Comparison of ENCODE assay signal across 23 mouse cellular contexts in genomic region chr5:115980537-115980936, GRCm38 (mm10). TPM values are rescaled to one million over a fixed set of nuclear protein-coding genes. Genes with fewer than 3 reads are reported as not detected.
DNase-seq lines count a peak whose midpoint lies in the region; ATAC-seq and TF ChIP-seq lines count a peak whose summit lies in the region.
"Had no signal": no experiment of that assay in that cellular context is flagged by ENCODE, and none has a peak within 500 bp of the region (broad histone marks: within the 10 kb centered on the region; RNA-seq: fewer than 3 reads in every experiment).

No protein-coding gene starts in this region.

- H3K27ac ChIP-seq in heart, embryonic 11.5 days (ENCODE audit: low read depth, low read length), result no peak overlapping the region
- peak overlapping the region; percentile 39; the same call in 1 of the 2 replicates for H3K27ac ChIP-seq in kidney, postnatal 0 days
- H3K27ac ChIP-seq in limb, embryonic 10.5 days, result 0 out of 2 replicates have a peak overlapping the region, but pooled peaks have one; percentile 1
- no peak overlapping the region for H3K27ac ChIP-seq in neural tube, embryonic 15.5 days (replicated peaks)
- H3K27ac ChIP-seq: embryonic facial prominence, embryonic 15.5 days; forebrain, embryonic 10.5 days; hindbrain, embryonic 15.5 days; left cerebral cortex, adult 2 months; liver, embryonic 13.5 days; neural tube, embryonic 13.5 days had no signal

- WGBS in heart, embryonic 11.5 days (ENCODE audit: insufficient replicate concordance), result 90% methylated on average over 9 of the region's 9 CpGs
- WGBS in kidney, postnatal 0 days, result 66% methylated on average over 9 of the region's 9 CpGs
- 93% methylated on average over 9 of the region's 9 CpGs for WGBS in limb, embryonic 10.5 days
- 90% methylated on average over 9 of the region's 9 CpGs for WGBS in neural tube, embryonic 15.5 days

- H3K9me3 ChIP-seq in heart, embryonic 11.5 days (replicated peaks; ENCODE audit: control insufficient read depth, low read length), result no peaks in the 10 kb centered on the region
- no peaks in the 10 kb centered on the region for H3K9me3 ChIP-seq in kidney, postnatal 0 days (replicated peaks; ENCODE audit: low read length)
- H3K9me3 ChIP-seq in limb, embryonic 10.5 days (replicated peaks), result no peaks in the 10 kb centered on the region
- no peaks in the 10 kb centered on the region for H3K9me3 ChIP-seq in neural tube, embryonic 15.5 days (replicated peaks)
- H3K9me3 ChIP-seq: embryonic facial prominence, embryonic 15.5 days; forebrain, embryonic 10.5 days; hindbrain, embryonic 15.5 days; liver, embryonic 13.5 days; neural tube, embryonic 13.5 days had no signal

- H3K9ac ChIP-seq in heart, embryonic 11.5 days (ENCODE audit: low read depth, low read length), result no peak overlapping the region
- H3K9ac ChIP-seq in kidney, postnatal 0 days (ENCODE audit: low read depth, low read length), result no peak overlapping the region
- H3K9ac ChIP-seq in neural tube, embryonic 15.5 days (replicated peaks), result no peak overlapping the region
- H3K9ac ChIP-seq: embryonic facial prominence, embryonic 15.5 days; forebrain, postnatal 0 days; hindbrain, embryonic 15.5 days; liver, embryonic 13.5 days; neural tube, embryonic 13.5 days had no signal

- no peak for TF ChIP-seq CTCF in kidney, postnatal 0 days (IDR thresholded peaks at IDR 0.05; ENCODE audit: low read depth)

- no peak overlapping the region for H3K4me2 ChIP-seq in heart, embryonic 11.5 days
- H3K4me2 ChIP-seq in kidney, postnatal 0 days (ENCODE audit: low read length), result no peak overlapping the region
- H3K4me2 ChIP-seq in neural tube, embryonic 15.5 days, result no peak overlapping the region
- H3K4me2 ChIP-seq: embryonic facial prominence, embryonic 15.5 days; hindbrain, embryonic 15.5 days; liver, embryonic 13.5 days; neural tube, embryonic 13.5 days had no signal

- no peaks in the 10 kb centered on the region for H3K27me3 ChIP-seq in heart, embryonic 11.5 days (ENCODE audit: control insufficient read depth, insufficient read depth, low read length)
- no peaks in the 10 kb centered on the region for H3K27me3 ChIP-seq in kidney, postnatal 0 days (ENCODE audit: insufficient read depth, low read length)
- H3K27me3 ChIP-seq in limb, embryonic 10.5 days (ENCODE audit: low read depth, poor library complexity, severe bottlenecking), result no peaks in the 10 kb centered on the region
- no peaks in the 10 kb centered on the region for H3K27me3 ChIP-seq in neural tube, embryonic 15.5 days (replicated peaks)
- H3K27me3 ChIP-seq: CH12.LX; embryonic facial prominence, embryonic 15.5 days; hindbrain, embryonic 15.5 days; liver, embryonic 13.5 days; neural tube, embryonic 13.5 days had no signal

- H3K4me1 ChIP-seq in heart, embryonic 11.5 days (ENCODE audit: control insufficient read depth, insufficient read depth, low read length), result peaks cover 3% of the 10 kb centered on the region; the same call in 1 of the 2 replicates
- H3K4me1 ChIP-seq in kidney, postnatal 0 days (replicated peaks; ENCODE audit: insufficient read depth, low read length), result peaks cover 23% of the 10 kb centered on the region
- H3K4me1 ChIP-seq in limb, embryonic 10.5 days, result peaks cover 18% of the 10 kb centered on the region
- peaks cover 11% of the 10 kb centered on the region; the same call in 1 of the 2 replicates for H3K4me1 ChIP-seq in neural tube, embryonic 15.5 days
- H3K4me1 ChIP-seq: embryonic facial prominence, embryonic 15.5 days had no signal

- H3K36me3 ChIP-seq in heart, embryonic 11.5 days (ENCODE audit: control insufficient read depth, insufficient read depth, low read length), result peaks cover 11% of the 10 kb centered on the region; the same call in 1 of the 2 replicates
- H3K36me3 ChIP-seq in kidney, postnatal 0 days (ENCODE audit: insufficient read depth, low read length), result 0 out of 2 replicates have a peak, but pooled peaks cover 3% of the 10 kb centered on the region
- peaks cover 83% of the 10 kb centered on the region for H3K36me3 ChIP-seq in limb, embryonic 10.5 days
- H3K36me3 ChIP-seq in neural tube, embryonic 15.5 days, result peaks cover 7% of the 10 kb centered on the region; the same call in 1 of the 2 replicates
- H3K36me3 ChIP-seq: embryonic facial prominence, embryonic 15.5 days had no signal

- no peak overlapping the region for H3K4me3 ChIP-seq in heart, embryonic 11.5 days (ENCODE audit: low read depth, low read length)
- no peak overlapping the region for H3K4me3 ChIP-seq in kidney, postnatal 0 days (replicated peaks; ENCODE audit: low read depth, low read length)
- no peak overlapping the region for H3K4me3 ChIP-seq in limb, embryonic 10.5 days
- H3K4me3 ChIP-seq in neural tube, embryonic 15.5 days (replicated peaks), result no peak overlapping the region
- H3K4me3 ChIP-seq: embryonic facial prominence, embryonic 15.5 days; forebrain, embryonic 10.5 days; hindbrain, embryonic 15.5 days; left cerebral cortex, adult 2 months; liver, embryonic 13.5 days; neural tube, embryonic 13.5 days had no signal

- peak; percentile 21 for DNase-seq in heart, adult 8-10 months (ENCODE audit: low spot score)
- DNase-seq in kidney, postnatal 0 days (ENCODE audit: low spot score), result peak; percentile 16
- DNase-seq in kidney, adult 9 months, result no peak
- peak; percentile 5 for DNase-seq in forelimb bud, embryonic 11.5 days (ENCODE audit: low read depth, low spot score)
- DNase-seq in limb, embryonic 10.5 days (ENCODE audit: low spot score), result no peak
- no peak for DNase-seq in left cerebral cortex, postnatal 10 days (ENCODE audit: extremely low spot score in 1 of 2, low spot score in 2 of 2)
- DNase-seq: adrenal gland, postnatal 25 days; cerebellum, adult 2 months; cerebellum, postnatal 36 days; forebrain, postnatal 0 days; gastrocnemius, postnatal 10 days; liver, embryonic 13.5 days; midbrain, embryonic 14.5 days; thymus, postnatal 25 days had no signal

- no peak for ATAC-seq in heart, embryonic 11.5 days (replicated peaks; ENCODE audit: insufficient number of reproducible peaks, low FRiP score, low TSS enrichment)
- 0 out of 2 replicates have a peak, but pooled peaks have one; percentile 13 for ATAC-seq in kidney, postnatal 0 days (replicated peaks; ENCODE audit: low FRiP score, low read depth)
- no peak for ATAC-seq in neural tube, embryonic 15.5 days (ENCODE audit: low FRiP score)
- ATAC-seq: forebrain, postnatal 0 days; intestine, postnatal 0 days had no signal

- intact Hi-C loops in left cerebral cortex, postnatal 10 days (cut with DNase I), result no loop called here

RNA-seq across cellular contexts. Expression of gene Prkab1, which starts 43.8 kb away (rescaled TPM):
- total RNA-seq in heart, adult 8-10 months (2022), result 10 to 100 TPM; 43.4 to 62.6 (median 47.1) TPM
- 50.1 and 54.1 TPM in 2 replicates for polyA plus RNA-seq in heart, embryonic 11.5 days (2014; fragmentation: Nextera tagmentation; extraction: Ambion mirVana)
- 79.0 and 83.3 TPM in 2 replicates for polyA plus RNA-seq in kidney, postnatal 0 days (2015; fragmentation: Nextera tagmentation; extraction: Ambion mirVana)
- 84.0 and 84.8 TPM in 2 replicates for polyA plus RNA-seq in limb, embryonic 10.5 days (2016; fragmentation: Nextera tagmentation; extraction: Ambion mirVana)
- total RNA-seq in left cerebral cortex, postnatal 10 days (2021), result 10 to 100 TPM; 25.7 to 31.9 TPM
- 50.1 and 53.6 TPM in 2 replicates for polyA plus RNA-seq in neural tube, embryonic 15.5 days (2015; fragmentation: Nextera tagmentation; extraction: Ambion mirVana)

Comparison
In these comparisons a context has a peak if more than half of its experiments do, and no peak if none do; other contexts are left out.
1. DNase-seq: peak in heart, adult 8-10 months (single experiment), kidney, postnatal 0 days (single experiment) and forelimb bud, embryonic 11.5 days (single experiment); none in kidney, adult 9 months (single experiment), limb, embryonic 10.5 days (single experiment) and left cerebral cortex, postnatal 10 days (0 of 2).
2. H3K27ac ChIP-seq: peak in kidney, postnatal 0 days (single experiment) and limb, embryonic 10.5 days (single experiment); none in heart, embryonic 11.5 days (single experiment) and neural tube, embryonic 15.5 days (single experiment).